Comparison of ENCODE assay signal across 10 mouse cellular contexts in the genomic region with DNA sequence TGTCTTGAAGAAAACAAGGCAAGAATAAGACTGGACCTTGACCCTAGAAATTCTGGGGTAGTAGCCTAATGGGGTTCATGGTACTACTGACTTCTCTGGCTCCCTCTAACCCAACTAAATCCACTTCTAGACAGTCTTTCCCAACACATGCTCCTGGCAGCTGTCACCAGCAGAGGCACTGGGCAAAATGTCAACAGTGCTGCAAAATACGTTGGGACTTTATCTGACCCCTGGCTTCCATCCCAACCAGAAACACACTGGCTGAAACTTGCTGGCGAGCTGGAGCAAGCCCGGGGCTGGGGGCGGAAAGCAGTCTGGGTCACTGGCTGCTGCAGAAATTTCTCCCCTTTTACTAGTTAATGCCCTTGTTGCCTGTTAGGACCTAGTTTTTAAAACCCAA. TPM values are rescaled to one million over a fixed set of nuclear protein-coding genes. Genes with fewer than 3 reads are reported as not detected.
A peak's percentile ranks its signal among the peaks of the same experiment; 100 is the strongest.
DNase-seq lines count a peak whose midpoint lies in the region; ATAC-seq lines count a peak whose summit lies in the region.
"Had no signal": no experiment of that assay in that cellular context is flagged by ENCODE, and none has a peak within 500 bp of the region (broad histone marks: within the 10 kb centered on the region; RNA-seq: fewer than 3 reads in every experiment).

No protein-coding gene starts in this region.

- 11% methylated on average over 4 of the region's 4 CpGs for WGBS in intestine, embryonic 14.5 days
- 7% methylated on average over 4 of the region's 4 CpGs for WGBS in liver, embryonic 16.5 days (ENCODE audit: insufficient replicate concordance)

- no peak for ATAC-seq in intestine, embryonic 14.5 days (replicated peaks; ENCODE audit: low FRiP score, low TSS enrichment, low read depth)
- peak; percentile 60 for ATAC-seq in liver, embryonic 16.5 days (ENCODE audit: low read depth)
- ATAC-seq in erythroid progenitor cell, adult 5-6 weeks (replicated peaks; ENCODE audit: low FRiP score, poor library complexity, severe bottlenecking), result no peak
- ATAC-seq: Patski had no signal

- H3K27me3 ChIP-seq in intestine, embryonic 14.5 days (replicated peaks; ENCODE audit: control insufficient read depth, insufficient read depth, low read length), result no peaks in the 10 kb centered on the region
- H3K27me3 ChIP-seq in liver, embryonic 16.5 days (ENCODE audit: control insufficient read depth, insufficient read depth, low read depth, low read length), result peaks cover 10% of the 10 kb centered on the region
- H3K27me3 ChIP-seq: Patski had no signal

- no peaks in the 10 kb centered on the region for H3K36me3 ChIP-seq in intestine, embryonic 14.5 days (ENCODE audit: control insufficient read depth, insufficient read depth, low read length)
- H3K36me3 ChIP-seq in liver, embryonic 16.5 days (ENCODE audit: control insufficient read depth, insufficient read depth), result no peaks in the 10 kb centered on the region

- peaks cover 43% of the 10 kb centered on the region for H3K4me1 ChIP-seq in intestine, embryonic 14.5 days (replicated peaks; ENCODE audit: control insufficient read depth, insufficient read depth, low read length)
- H3K4me1 ChIP-seq in liver, embryonic 16.5 days (ENCODE audit: control insufficient read depth, low read depth, low read length), result peaks cover 41% of the 10 kb centered on the region

- H3K4me2 ChIP-seq in intestine, embryonic 14.5 days (ENCODE audit: low read length), result peak overlapping the region; percentile 59
- peak overlapping the region; percentile 48 for H3K4me2 ChIP-seq in liver, embryonic 16.5 days (ENCODE audit: low read depth, low read length)

- H3K9me3 ChIP-seq in intestine, embryonic 14.5 days (ENCODE audit: control insufficient read depth, low read length), result no peaks in the 10 kb centered on the region
- H3K9me3 ChIP-seq in liver, embryonic 16.5 days (replicated peaks; ENCODE audit: control insufficient read depth, low read length), result no peaks in the 10 kb centered on the region

- peak; percentile 13 to 36 for DNase-seq in spleen, postnatal 10 days (ENCODE audit: low spot score in 2 of 2)
- no peak for DNase-seq in spleen, postnatal 14 days (ENCODE audit: low spot score in 2 of 2)
- DNase-seq in gastrocnemius, postnatal 14 days, result peak; percentile 83
- DNase-seq in intestine, embryonic 14.5 days (ENCODE audit: low spot score), result no peak
- peak; percentile 89 for DNase-seq in skeletal muscle tissue, adult 2 months (ENCODE audit: low read depth, low spot score)
- no peak for DNase-seq in right cerebral cortex, postnatal 36 days (ENCODE audit: low spot score in 2 of 2)

- peak overlapping the region; percentile 30; the same call in 1 of the 2 replicates for H3K9ac ChIP-seq in intestine, embryonic 14.5 days (ENCODE audit: low read length)
- no peak overlapping the region for H3K9ac ChIP-seq in liver, embryonic 16.5 days (ENCODE audit: low read depth, low read length)

- H3K27ac ChIP-seq in intestine, embryonic 14.5 days (ENCODE audit: low read depth), result peak overlapping the region; percentile 67
- peak overlapping the region; percentile 42; the same call in 1 of the 2 replicates for H3K27ac ChIP-seq in liver, embryonic 16.5 days (ENCODE audit: low read length)
- H3K27ac ChIP-seq: macrophage had no signal

- intact Hi-C loops in gastrocnemius, postnatal 14 days (cut with DNase I; ENCODE audit: low total_unique reads), result no loop called here

- H3K4me3 ChIP-seq in intestine, embryonic 14.5 days (ENCODE audit: low read depth, low read length), result peak overlapping the region; percentile 14
- peak overlapping the region; percentile 18 for H3K4me3 ChIP-seq in liver, embryonic 16.5 days (ENCODE audit: low read depth, low read length)

RNA-seq across cellular contexts. Expression of a gene that starts 35.5 kb away (rescaled TPM):
- 10 to 100 TPM; 15.4 to 70.6 TPM for total RNA-seq in gastrocnemius, postnatal 14 days (2021)
- polyA plus RNA-seq in intestine, embryonic 14.5 days (2014; fragmentation: Nextera tagmentation; extraction: Ambion mirVana), result 2.0 and 3.0 TPM in 2 replicates
- 5.0 and 6.8 TPM in 2 replicates for polyA plus RNA-seq in liver, embryonic 16.5 days (2015; fragmentation: Nextera tagmentation; extraction: Ambion mirVana)
- total RNA-seq in erythroid progenitor cell, adult 5-6 weeks (2015; ENCODE audit: low replicate concordance), result 0.72 and 3.8 TPM in 2 replicates
- 1.9 TPM in 1 of 2 replicates, not detected in the other for total RNA-seq in erythroid progenitor cell, adult 5-6 weeks (2017; ENCODE audit: low replicate concordance)

RNA-seq across cellular contexts. Expression of a gene that starts 36.8 kb away (rescaled TPM):
- 10 to 100 TPM; 45.5 to 47.5 TPM for total RNA-seq in gastrocnemius, postnatal 14 days (2021)
- 27.5 and 28.6 TPM in 2 replicates for polyA plus RNA-seq in intestine, embryonic 14.5 days (2014; fragmentation: Nextera tagmentation; extraction: Ambion mirVana)
- 14.8 and 15.5 TPM in 2 replicates for polyA plus RNA-seq in liver, embryonic 16.5 days (2015; fragmentation: Nextera tagmentation; extraction: Ambion mirVana)
- total RNA-seq in erythroid progenitor cell, adult 5-6 weeks (2015; ENCODE audit: low replicate concordance), result 27.2 and 34.2 TPM in 2 replicates
- 30.4 and 32.7 TPM in 2 replicates for total RNA-seq in erythroid progenitor cell, adult 5-6 weeks (2017; ENCODE audit: low replicate concordance)

Comparison
In these comparisons a context has a peak if more than half of its experiments do, and no peak if none do; other contexts are left out.
1. DNase-seq: peak in spleen, postnatal 10 days (2 of 2), gastrocnemius, postnatal 14 days (single experiment) and skeletal muscle tissue, adult 2 months (single experiment); none in spleen, postnatal 14 days (0 of 2), intestine, embryonic 14.5 days (single experiment) and right cerebral cortex, postnatal 36 days (0 of 2).